ENCODE assay signal across 9 mouse cellular contexts in genomic region chr6:88627317-88627811, GRCm38 (mm10). TPM values are rescaled to one million over a fixed set of nuclear protein-coding genes. Genes with fewer than 3 reads are reported as not detected.
DNase-seq lines count a peak whose midpoint lies in the region; ATAC-seq lines count a peak whose summit lies in the region.
"Had no signal": no experiment of that assay in that cellular context is flagged by ENCODE, and none has a peak within 500 bp of the region (broad histone marks: within the 10 kb centered on the region; RNA-seq: fewer than 3 reads in every experiment).

No protein-coding gene starts in this region.

- peak overlapping the region; percentile 70 for H3K9ac ChIP-seq in heart, embryonic 12.5 days
- peak overlapping the region; percentile 56 for H3K9ac ChIP-seq in kidney, embryonic 15.5 days
- H3K9ac ChIP-seq in liver, embryonic 13.5 days: peak overlapping the region; percentile 78
- H3K9ac ChIP-seq in neural tube, embryonic 13.5 days: peak overlapping the region; percentile 74

- H3K4me1 ChIP-seq in brown adipose tissue, adult 24 weeks (ENCODE audit: control insufficient read depth, insufficient read depth, insufficient read length, low read length): peaks cover 11% of the 10 kb centered on the region
- peaks cover 66% of the 10 kb centered on the region for H3K4me1 ChIP-seq in erythroblast, embryonic 14.5 days (ENCODE audit: control insufficient read depth)
- peaks cover 8% of the 10 kb centered on the region; the same call in 1 of the 2 replicates for H3K4me1 ChIP-seq in heart, embryonic 12.5 days (replicated peaks)
- H3K4me1 ChIP-seq in kidney, embryonic 15.5 days: peaks cover 13% of the 10 kb centered on the region
- peaks cover 58% of the 10 kb centered on the region for H3K4me1 ChIP-seq in liver, embryonic 13.5 days (replicated peaks)
- peaks cover 21% of the 10 kb centered on the region for H3K4me1 ChIP-seq in neural tube, embryonic 13.5 days (replicated peaks)

- peak overlapping the region; percentile 79 for H3K4me3 ChIP-seq in brown adipose tissue, adult 24 weeks (ENCODE audit: insufficient read depth, low read depth, low read length)
- H3K4me3 ChIP-seq in erythroblast, embryonic 14.5 days (replicated peaks): peak overlapping the region; percentile 83
- peak overlapping the region; percentile 55 for H3K4me3 ChIP-seq in heart, embryonic 12.5 days
- peak overlapping the region; percentile 51 for H3K4me3 ChIP-seq in kidney, embryonic 15.5 days (replicated peaks)
- H3K4me3 ChIP-seq in liver, embryonic 13.5 days (replicated peaks): peak overlapping the region; percentile 65
- H3K4me3 ChIP-seq in neural tube, embryonic 13.5 days: peak overlapping the region; percentile 55

- no peaks in the 10 kb centered on the region for H3K36me3 ChIP-seq in erythroblast, embryonic 14.5 days (ENCODE audit: control insufficient read depth)
- H3K36me3 ChIP-seq in heart, embryonic 12.5 days: no peaks in the 10 kb centered on the region
- no peaks in the 10 kb centered on the region for H3K36me3 ChIP-seq in kidney, embryonic 15.5 days
- H3K36me3 ChIP-seq in liver, embryonic 13.5 days: no peaks in the 10 kb centered on the region
- H3K36me3 ChIP-seq in neural tube, embryonic 13.5 days: no peaks in the 10 kb centered on the region

- WGBS in heart, embryonic 12.5 days: under 1% methylated on average over 51 of the region's 51 CpGs
- WGBS in kidney, embryonic 15.5 days: under 1% methylated on average over 51 of the region's 51 CpGs
- 1% methylated on average over 51 of the region's 51 CpGs for WGBS in liver, embryonic 13.5 days (ENCODE audit: insufficient replicate concordance)
- 0% methylated on average over 51 of the region's 51 CpGs for WGBS in neural tube, embryonic 13.5 days

- peak overlapping the region; percentile 63 for H3K27ac ChIP-seq in brown adipose tissue, adult 24 weeks (replicated peaks; ENCODE audit: low read depth, low read length)
- H3K27ac ChIP-seq in heart, embryonic 12.5 days (ENCODE audit: poor library complexity, severe bottlenecking): peak overlapping the region; percentile 74
- peak overlapping the region; percentile 48; the same call in 1 of the 2 replicates for H3K27ac ChIP-seq in kidney, embryonic 15.5 days
- H3K27ac ChIP-seq in liver, embryonic 13.5 days: peak overlapping the region; percentile 66
- peak overlapping the region; percentile 87 for H3K27ac ChIP-seq in neural tube, embryonic 13.5 days (replicated peaks)

- H3K9me3 ChIP-seq in erythroblast, embryonic 14.5 days (ENCODE audit: control insufficient read depth, low read length): no peaks in the 10 kb centered on the region
- no peaks in the 10 kb centered on the region for H3K9me3 ChIP-seq in heart, embryonic 12.5 days (replicated peaks)
- no peaks in the 10 kb centered on the region for H3K9me3 ChIP-seq in kidney, embryonic 15.5 days (replicated peaks)
- no peaks in the 10 kb centered on the region for H3K9me3 ChIP-seq in liver, embryonic 13.5 days (replicated peaks)
- no peaks in the 10 kb centered on the region for H3K9me3 ChIP-seq in neural tube, embryonic 13.5 days

- peak; percentile 26 for DNase-seq in CD4-positive helper T cell, adult 2 months (ENCODE audit: low read depth, low spot score)
- peak; percentile 72 for DNase-seq in liver, embryonic 13.5 days
- peak; percentile 69 for DNase-seq in testis, postnatal 10 days (ENCODE audit: low spot score)

- peak overlapping the region; percentile 82 for H3K4me2 ChIP-seq in heart, embryonic 12.5 days
- H3K4me2 ChIP-seq in kidney, embryonic 15.5 days: peak overlapping the region; percentile 98
- H3K4me2 ChIP-seq in liver, embryonic 13.5 days: peak overlapping the region; percentile 84
- peak overlapping the region; percentile 93 for H3K4me2 ChIP-seq in neural tube, embryonic 13.5 days

- peaks cover 4% of the 10 kb centered on the region for H3K27me3 ChIP-seq in erythroblast, embryonic 14.5 days (ENCODE audit: control insufficient read depth)
- no peaks in the 10 kb centered on the region for H3K27me3 ChIP-seq in heart, embryonic 12.5 days (replicated peaks)
- no peaks in the 10 kb centered on the region for H3K27me3 ChIP-seq in kidney, embryonic 15.5 days
- H3K27me3 ChIP-seq in liver, embryonic 13.5 days: no peaks in the 10 kb centered on the region
- no peaks in the 10 kb centered on the region for H3K27me3 ChIP-seq in neural tube, embryonic 13.5 days

- ATAC-seq in heart, embryonic 12.5 days (ENCODE audit: insufficient number of reproducible peaks, low FRiP score): peak; percentile 92
- peak; percentile 91 for ATAC-seq in kidney, embryonic 15.5 days (replicated peaks; ENCODE audit: low FRiP score)
- ATAC-seq in liver, embryonic 13.5 days (ENCODE audit: low read depth): peak; percentile 88
- ATAC-seq in neural tube, embryonic 13.5 days (ENCODE audit: low read depth): peak; percentile 97
- ATAC-seq: Patski had no signal

RNA-seq across cellular contexts. Expression of gene Kbtbd12, which starts 10.4 kb away (rescaled TPM):
- 3.9 and 6.8 TPM in 2 replicates for polyA plus RNA-seq in brown adipose tissue, adult 24 weeks (2012; ENCODE audit: insufficient read depth, insufficient read length, missing spikeins)
- not detected in 2 replicates for polyA plus RNA-seq in erythroblast, embryonic 14.5 days (2012)
- polyA plus RNA-seq in heart, embryonic 12.5 days (2016; fragmentation: Nextera tagmentation; extraction: Ambion mirVana): 11.3 and 13.6 TPM in 2 replicates
- polyA plus RNA-seq in kidney, embryonic 15.5 days (2015; fragmentation: Nextera tagmentation; extraction: Ambion mirVana): 0.34 and 0.45 TPM in 2 replicates
- polyA plus RNA-seq in liver, embryonic 13.5 days (2015; fragmentation: Nextera tagmentation; extraction: Ambion mirVana): 1.1 and 1.6 TPM in 2 replicates
- polyA plus RNA-seq in neural tube, embryonic 13.5 days (2015; fragmentation: Nextera tagmentation; extraction: Ambion mirVana): 0.47 TPM in 1 of 2 replicates, not detected in the other

Comparison
In these comparisons a context has a peak if more than half of its experiments do, and no peak if none do; other contexts are left out.
1. Peak in every context shown above with its lines: DNase-seq, ATAC-seq, H3K4me3 ChIP-seq and H3K27ac ChIP-seq.